Mouse (Mus musculus): Measurements from ENCODE around the gene 4930544D05Rik. TPM values are rescaled to one million over a fixed set of nuclear protein-coding genes. Genes with fewer than 3 reads are reported as not detected.

Gene 4930544D05Rik
- polyA plus RNA-seq, 1 experiment = not detected

GRCm38 (mm10) chr11:70596094-70596493, 19.6 kb upstream of the 4930544D05Rik start:
- Histone ChIP-seq H3K4me1 (ENCODE audit: control insufficient read depth, insufficient read depth, low read length) (peaks cover 19% of the 10 kb centered on the region), H3K4me3 (replicated peaks; ENCODE audit: extremely low read depth, low read depth, low read length) (no peak overlapping the region)
- DNase-seq = no peak
- TF ChIP-seq CTCF (IDR thresholded peaks at IDR 0.05; ENCODE audit: insufficient read depth, low read length) (no peak), POLR2A (IDR thresholded peaks at IDR 0.05; ENCODE audit: borderline replicate concordance, extremely low read depth, low read depth, low read length) (no peak)
- 51% methylated on average over 4 of the region's 4 CpGs for WGBS

GRCm38 (mm10) chr11:70597301-70597700, 18.3 kb upstream of the 4930544D05Rik start:
- no peak for DNase-seq

GRCm38 (mm10) chr11:70598451-70598953, 17.1 kb upstream of the 4930544D05Rik start:
- WGBS = 80% methylated on average over 9 of the region's 9 CpGs
- no peak for DNase-seq
- TF ChIP-seq POLR2A (IDR thresholded peaks at IDR 0.05; ENCODE audit: borderline replicate concordance, extremely low read depth, low read depth, low read length) = no peak
- no peak overlapping the region for H3K4me3 ChIP-seq (replicated peaks; ENCODE audit: extremely low read depth, low read depth, low read length)
- H3K4me1 ChIP-seq (ENCODE audit: control insufficient read depth, insufficient read depth, low read length) = peaks cover 19% of the 10 kb centered on the region

More at GRCm38 (mm10) chr11:70597301-70597700, 18.3 kb upstream of the 4930544D05Rik start:
- H3K4me1 ChIP-seq (ENCODE audit: control insufficient read depth, insufficient read depth, low read length) = peaks cover 19% of the 10 kb centered on the region
- no peak overlapping the region for H3K4me3 ChIP-seq (replicated peaks; ENCODE audit: extremely low read depth, low read depth, low read length)
- WGBS = 63% methylated on average over 6 of the region's 6 CpGs
- no peak for TF ChIP-seq CTCF (IDR thresholded peaks at IDR 0.05; ENCODE audit: insufficient read depth, low read length)
- no peak for TF ChIP-seq POLR2A (IDR thresholded peaks at IDR 0.05; ENCODE audit: borderline replicate concordance, extremely low read depth, low read depth, low read length)

GRCm38 (mm10) chr11:70605024-70605566, 10.6 kb upstream of the 4930544D05Rik start:
- Histone ChIP-seq H3K4me1 (ENCODE audit: control insufficient read depth, insufficient read depth, low read length) (no peaks in the 10 kb centered on the region), H3K4me3 (replicated peaks; ENCODE audit: extremely low read depth, low read depth, low read length) (no peak overlapping the region)
- WGBS = 58% methylated on average over 14 of the region's 14 CpGs
- DNase-seq = peak; percentile 77
- peak; percentile 98 for TF ChIP-seq CTCF (IDR thresholded peaks at IDR 0.05; ENCODE audit: insufficient read depth, low read length)
- no peak for TF ChIP-seq POLR2A (IDR thresholded peaks at IDR 0.05; ENCODE audit: borderline replicate concordance, extremely low read depth, low read depth, low read length)

- TF ChIP-seq POLR2A (IDR thresholded peaks at IDR 0.05; ENCODE audit: borderline replicate concordance, extremely low read depth, low read depth, low read length) (no peak), CTCF (IDR thresholded peaks at IDR 0.05; ENCODE audit: insufficient read depth, low read length) (no peak)
- no peak overlapping the region for H3K4me3 ChIP-seq (replicated peaks; ENCODE audit: extremely low read depth, low read depth, low read length)
- no peak for DNase-seq
- 84% methylated on average over 12 of the region's 12 CpGs for WGBS
- no peaks in the 10 kb centered on the region for H3K4me1 ChIP-seq (ENCODE audit: control insufficient read depth, insufficient read depth, low read length)
Observed at GRCm38 (mm10) chr11:70606717-70607116, 8.9 kb upstream of the 4930544D05Rik start.

- Histone ChIP-seq H3K4me1 (ENCODE audit: control insufficient read depth, insufficient read depth, low read length) (no peaks in the 10 kb centered on the region), H3K4me3 (replicated peaks; ENCODE audit: extremely low read depth, low read depth, low read length) (no peak overlapping the region)
- TF ChIP-seq POLR2A (IDR thresholded peaks at IDR 0.05; ENCODE audit: borderline replicate concordance, extremely low read depth, low read depth, low read length) (no peak), CTCF (IDR thresholded peaks at IDR 0.05; ENCODE audit: insufficient read depth, low read length) (no peak)
- no peak for DNase-seq
- 82% methylated on average over 9 of the region's 9 CpGs for WGBS
Observed at GRCm38 (mm10) chr11:70607611-70608010, 8.0 kb upstream of the 4930544D05Rik start.

- Histone ChIP-seq H3K4me3 (replicated peaks; ENCODE audit: extremely low read depth, low read depth, low read length) (no peak overlapping the region), H3K4me1 (ENCODE audit: control insufficient read depth, insufficient read depth, low read length) (no peaks in the 10 kb centered on the region)
- 90% methylated on average over 26 of the region's 26 CpGs for WGBS
- DNase-seq = no peak
- peak; percentile 30; the same call in 1 of the 2 replicates for TF ChIP-seq CTCF (IDR thresholded peaks at IDR 0.05; ENCODE audit: insufficient read depth, low read length)
- no peak for TF ChIP-seq POLR2A (IDR thresholded peaks at IDR 0.05; ENCODE audit: borderline replicate concordance, extremely low read depth, low read depth, low read length)
Observed at GRCm38 (mm10) chr11:70608381-70609066, 7.1 kb upstream of the 4930544D05Rik start.

GRCm38 (mm10) chr11:70610752-70611151, 4.9 kb upstream of the 4930544D05Rik start:
- DNase-seq = no peak
- 88% methylated on average over 4 of the region's 4 CpGs for WGBS
- H3K4me3 ChIP-seq (replicated peaks; ENCODE audit: extremely low read depth, low read depth, low read length) = no peak overlapping the region
- no peaks in the 10 kb centered on the region for H3K4me1 ChIP-seq (ENCODE audit: control insufficient read depth, insufficient read depth, low read length)
- no peak for TF ChIP-seq POLR2A (IDR thresholded peaks at IDR 0.05; ENCODE audit: borderline replicate concordance, extremely low read depth, low read depth, low read length)
- TF ChIP-seq CTCF (IDR thresholded peaks at IDR 0.05; ENCODE audit: insufficient read depth, low read length) = no peak

- Histone ChIP-seq H3K4me3 (replicated peaks; ENCODE audit: extremely low read depth, low read depth, low read length) (no peak overlapping the region), H3K4me1 (ENCODE audit: control insufficient read depth, insufficient read depth, low read length) (no peaks in the 10 kb centered on the region)
- WGBS = 79% methylated on average over 7 of the region's 7 CpGs
- no peak for TF ChIP-seq CTCF (IDR thresholded peaks at IDR 0.05; ENCODE audit: insufficient read depth, low read length)
- DNase-seq = no peak
Observed at GRCm38 (mm10) chr11:70612505-70612904, 3.1 kb upstream of the 4930544D05Rik start.

GRCm38 (mm10) chr11:70615074-70615473, 574 bp upstream of the 4930544D05Rik start:
- Histone ChIP-seq H3K4me1 (ENCODE audit: control insufficient read depth, insufficient read depth, low read length) (no peaks in the 10 kb centered on the region), H3K4me3 (replicated peaks; ENCODE audit: extremely low read depth, low read depth, low read length) (peak overlapping the region; percentile 50)
- WGBS = 3% methylated on average over 17 of the region's 17 CpGs
- TF ChIP-seq POLR2A (IDR thresholded peaks at IDR 0.05; ENCODE audit: borderline replicate concordance, extremely low read depth, low read depth, low read length) = peak; percentile 51; the same call in 1 of the 2 replicates
- no peak for TF ChIP-seq CTCF (IDR thresholded peaks at IDR 0.05; ENCODE audit: insufficient read depth, low read length)
- DNase-seq = peak; percentile 73

Data from lung, adult 2 months (tissue).